Mouse (Mus musculus): Measurements from ENCODE around the gene Fignl2.

The Fignl2 gene

GRCm38 (mm10) chr15:101092829-101093648, 14.7 kb upstream of the Fignl2 start:
- peak; percentile 19 for DNase-seq

DNA sequence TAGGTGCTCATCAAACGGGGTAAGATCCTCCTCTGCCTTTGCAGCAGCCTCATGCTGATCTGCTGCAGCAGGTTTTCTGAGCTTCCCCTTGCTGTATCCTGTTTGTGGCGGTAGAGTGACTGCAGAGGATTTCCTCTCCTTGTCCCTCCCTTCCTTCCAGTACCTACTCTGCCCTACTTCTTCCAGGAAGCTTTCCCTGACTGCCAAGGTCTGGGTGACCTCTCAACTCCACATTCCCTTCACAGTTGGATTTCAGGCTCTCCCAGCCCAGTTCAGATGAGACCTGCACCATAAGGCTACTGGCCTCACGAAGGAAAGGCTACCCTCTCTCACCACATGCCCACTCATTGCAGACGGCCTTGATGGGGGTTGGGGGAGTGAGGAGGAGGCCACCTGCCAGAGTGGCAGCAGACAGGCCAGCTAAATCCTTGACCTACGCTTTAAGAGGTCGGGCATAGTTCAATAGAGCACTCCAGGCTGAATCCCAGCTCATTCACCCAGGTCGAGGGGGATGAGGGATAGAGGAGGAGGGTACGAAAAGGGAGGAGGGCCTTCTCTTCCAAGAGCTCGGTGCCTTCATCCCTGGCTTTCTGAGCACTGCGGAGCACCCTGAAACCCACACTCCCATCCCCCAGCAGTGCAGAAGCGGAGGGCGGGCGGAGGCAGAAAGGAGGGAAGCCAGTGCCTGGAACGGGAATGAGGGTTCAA, 13.9 kb upstream of the Fignl2 start:
- no peak for DNase-seq

DNA sequence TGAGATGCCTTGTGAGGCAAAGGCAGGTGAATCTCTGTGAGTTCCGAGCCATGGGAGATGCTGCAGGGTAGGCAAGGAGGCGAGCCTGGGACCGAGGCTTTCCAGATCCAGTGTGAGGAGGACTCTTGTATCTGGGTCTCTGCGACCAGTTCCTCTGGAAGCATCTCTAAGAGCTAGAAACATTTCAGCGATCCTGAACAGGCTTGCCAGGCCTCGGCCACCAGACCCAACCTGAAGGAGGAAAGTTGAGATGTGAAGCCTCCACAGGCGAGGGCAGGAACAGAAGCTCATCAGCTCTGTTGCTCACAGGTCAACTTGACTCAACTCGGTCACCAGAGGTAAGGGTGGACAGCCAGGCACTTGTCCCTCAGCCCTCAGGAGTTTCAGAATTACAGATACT, 13.2 kb upstream of the Fignl2 start:
- no peak for DNase-seq

DNA sequence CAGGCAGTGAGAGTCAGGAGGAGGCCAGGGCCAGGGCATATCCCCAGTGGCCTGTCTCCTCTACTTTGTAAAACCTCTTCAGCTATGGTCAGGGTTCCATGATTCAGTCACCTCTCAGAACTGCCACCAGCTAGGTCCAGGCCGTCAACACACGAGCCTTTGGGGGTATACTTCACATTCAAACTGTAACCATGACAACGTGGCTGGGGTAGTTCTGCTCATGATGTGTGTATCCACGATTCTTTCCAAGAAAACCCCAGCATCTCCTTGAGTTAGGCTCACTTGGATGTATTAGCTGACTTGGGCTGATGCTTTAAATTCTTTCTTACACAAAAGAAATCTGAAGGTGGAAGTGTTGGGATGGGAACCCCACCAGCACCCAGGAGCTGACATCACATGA, 9.9 kb upstream of the Fignl2 start:
- DNase-seq, result no peak

DNA sequence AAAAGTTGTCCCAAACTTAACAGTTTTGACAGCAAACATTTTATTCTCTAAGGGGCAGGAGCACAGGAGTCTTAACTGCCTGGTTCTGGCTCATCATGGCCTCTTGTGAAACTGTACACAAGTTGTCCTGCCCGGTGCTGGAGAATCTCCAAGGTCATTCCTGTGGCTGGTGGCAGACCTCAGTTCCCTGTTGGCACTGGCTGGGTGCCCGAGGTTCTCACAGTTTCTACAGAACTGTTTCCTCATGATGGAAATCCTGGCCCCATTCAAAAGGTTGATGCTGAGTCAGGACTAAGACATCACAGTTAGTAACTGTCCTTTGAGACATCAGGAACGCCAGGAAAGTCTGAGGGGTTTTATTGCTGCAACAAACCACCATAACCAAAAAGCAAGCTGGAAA, 8.6 kb upstream of the Fignl2 start:
- DNase-seq, result no peak

DNA sequence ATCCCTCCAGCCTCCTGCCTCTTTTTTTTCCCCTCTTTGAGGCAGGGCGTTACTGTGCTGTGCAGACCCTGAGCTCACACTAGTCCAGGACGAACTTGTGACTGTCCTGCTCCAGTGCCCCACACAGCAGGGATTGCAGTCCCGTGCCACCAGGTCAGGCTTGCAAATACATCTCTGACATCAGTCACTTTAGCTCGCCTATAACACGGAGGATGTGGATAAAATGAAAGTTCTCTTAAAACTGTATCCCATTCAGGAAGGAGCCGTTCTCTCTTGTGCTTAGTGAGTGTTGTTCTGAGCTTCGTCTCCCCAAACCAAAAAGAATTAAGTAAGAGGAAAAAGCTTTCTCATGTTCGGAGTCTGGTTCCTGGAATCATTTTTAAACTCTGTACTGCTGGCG, 8.1 kb upstream of the Fignl2 start:
- DNase-seq, result no peak

DNA sequence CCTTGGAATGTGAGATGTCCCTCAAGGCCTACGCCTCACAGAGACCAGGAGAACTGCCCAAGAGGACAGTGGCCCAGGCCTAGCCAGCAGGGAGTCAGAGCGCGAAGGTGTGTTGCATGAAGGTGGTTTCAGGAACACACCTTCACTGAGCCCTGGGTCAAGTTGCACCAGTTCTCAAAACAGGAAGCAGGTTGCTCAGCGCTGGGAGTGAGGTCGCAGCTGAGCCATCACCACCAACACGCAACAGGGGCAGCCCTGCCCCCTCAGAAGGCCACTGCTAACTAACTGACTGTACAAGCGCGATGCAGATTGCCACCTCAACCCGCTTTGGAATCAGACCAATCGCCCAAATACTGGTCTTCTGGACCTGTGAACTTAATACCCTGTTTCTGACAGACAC, 6.1 kb upstream of the Fignl2 start:
- no peak for DNase-seq

- no peak for DNase-seq
Measured at GRCm38 (mm10) chr15:101082236-101082635, 3.9 kb upstream of the Fignl2 start.

GRCm38 (mm10) chr15:101081035-101081548, 2.7 kb upstream of the Fignl2 start:
- no peak for DNase-seq

DNA sequence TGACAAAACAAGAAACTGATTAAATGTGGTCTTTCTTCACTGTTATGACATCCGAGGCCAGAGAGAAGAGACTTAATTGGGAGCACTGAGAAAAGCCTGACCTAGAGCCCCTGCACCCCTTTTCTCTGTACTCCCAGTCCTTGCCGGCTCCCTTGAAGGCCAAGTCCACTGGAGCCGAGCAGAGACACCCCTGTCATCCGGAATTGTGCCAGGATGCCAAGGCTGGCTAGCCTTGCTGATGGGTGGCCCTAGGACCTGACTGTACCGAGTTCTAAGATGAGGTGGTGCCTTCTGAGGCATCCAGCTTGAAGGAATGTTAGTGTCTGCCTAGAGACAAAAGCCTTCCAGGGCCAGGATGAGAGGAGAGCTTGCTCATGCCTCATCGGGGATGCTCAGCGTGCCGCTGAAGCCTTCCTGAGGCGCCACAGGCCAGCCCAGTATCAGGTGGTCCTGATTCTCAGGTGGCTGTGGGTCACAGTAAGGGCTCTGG, 1.7 kb upstream of the Fignl2 start:
- no peak for DNase-seq

DNA sequence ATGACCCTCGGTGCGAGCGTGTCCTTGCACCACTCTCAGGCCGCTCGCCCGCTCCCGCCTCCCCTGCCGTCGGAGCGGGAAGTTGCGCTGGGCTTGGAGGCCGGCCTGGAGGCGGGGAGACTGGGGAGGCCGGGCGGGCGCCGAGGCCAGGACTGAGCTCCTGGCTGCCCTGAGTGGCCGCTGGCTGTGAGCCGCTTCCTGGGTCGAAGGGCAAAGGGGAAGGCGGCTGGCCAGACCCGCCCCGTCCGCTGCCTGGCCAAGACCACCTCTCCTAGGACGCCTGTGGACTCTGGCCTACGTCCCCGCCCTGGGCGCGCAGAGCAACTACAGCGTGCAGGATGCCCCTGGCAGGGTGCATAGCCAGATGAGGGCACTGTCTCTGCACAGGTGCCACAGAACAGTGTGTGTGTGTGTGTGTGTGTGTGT, 377 bp upstream of the Fignl2 start:
- peak; percentile 38 for DNase-seq

DNA sequence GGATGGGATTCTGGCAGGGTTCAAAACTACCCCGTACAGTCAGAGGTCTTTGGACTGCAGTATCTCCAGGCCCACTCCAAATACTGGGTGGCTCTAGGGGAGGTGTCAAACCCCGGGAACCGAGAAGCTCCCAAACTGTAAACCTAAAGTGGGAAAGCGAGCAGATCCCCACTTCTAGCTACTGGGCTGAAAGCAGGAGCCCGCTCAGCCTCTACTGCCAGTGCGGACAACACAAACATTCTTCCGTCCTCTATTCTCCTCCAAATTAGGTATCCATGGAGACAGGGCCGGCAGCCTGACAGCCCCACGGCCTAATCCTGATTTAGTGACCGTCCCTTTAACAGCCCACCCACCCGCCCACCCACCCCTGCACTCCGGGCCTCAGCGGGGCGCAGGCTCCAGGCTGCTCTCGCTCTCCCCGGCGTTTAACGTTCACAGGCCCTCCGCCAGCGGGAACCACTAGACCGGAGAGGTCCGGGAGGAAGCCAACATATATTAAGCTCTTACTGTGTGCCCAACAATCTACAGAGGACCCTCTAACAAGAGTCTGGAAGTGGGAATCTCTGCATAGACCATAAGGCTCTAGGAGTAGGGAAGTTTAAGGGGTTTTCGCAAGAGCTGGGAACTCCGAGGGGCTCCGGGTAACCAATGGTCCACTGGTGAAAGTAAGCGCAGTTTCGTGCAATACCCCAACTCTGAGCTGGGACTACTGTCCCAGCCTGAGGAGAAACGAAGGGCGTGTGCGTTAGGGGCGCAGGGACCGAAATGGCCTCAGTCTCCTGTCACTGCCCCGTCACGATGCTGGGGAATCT, 1.2 kb downstream of the Fignl2 start:
- DNase-seq, result no peak

- no peak for DNase-seq
Measured at GRCm38 (mm10) chr15:101076071-101077000, 2.0 kb downstream of the Fignl2 start.

DNA sequence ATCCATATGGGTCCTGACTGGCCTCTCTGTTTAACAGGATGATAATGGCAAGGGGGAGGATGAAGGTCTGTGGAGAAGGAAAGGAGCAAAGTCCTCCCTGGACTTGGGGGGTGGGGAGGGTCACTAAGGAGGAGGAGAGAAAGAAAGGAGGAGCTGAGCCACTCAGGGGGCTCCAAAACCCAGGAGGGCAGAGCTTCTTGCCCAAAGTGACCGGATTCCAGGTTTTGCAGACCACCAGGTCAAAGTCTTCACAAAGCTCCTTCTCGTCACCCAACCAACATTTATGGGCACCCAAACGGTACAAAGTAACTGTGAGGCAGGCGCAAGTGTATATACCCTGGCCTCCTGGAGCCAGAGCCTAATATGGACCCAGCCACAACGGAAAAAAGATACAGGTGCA, 2.7 kb downstream of the Fignl2 start:
- no peak for DNase-seq

DNA sequence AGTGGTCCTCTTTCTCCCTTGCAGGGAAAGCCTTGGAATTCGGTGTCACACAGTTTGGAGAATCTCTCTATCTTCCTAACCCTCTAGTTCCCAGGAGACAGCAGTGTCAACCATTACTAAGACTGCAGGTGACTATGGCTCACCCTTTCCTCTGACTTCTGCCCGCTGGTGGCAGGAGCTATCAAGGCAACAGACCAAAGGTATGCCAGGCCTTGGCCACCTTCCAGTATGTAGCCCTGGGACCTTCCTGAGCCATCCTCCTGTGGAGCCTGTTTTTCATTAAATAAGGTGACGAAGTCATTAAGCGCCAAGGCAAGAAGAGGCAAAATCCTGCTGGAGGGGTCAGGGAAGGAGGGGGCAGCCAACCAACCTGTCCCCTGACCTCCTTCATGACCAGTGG, 3.2 kb downstream of the Fignl2 start:
- DNase-seq, result no peak

GRCm38 (mm10) chr15:101074067-101074466, 4.3 kb downstream of the Fignl2 start:
- no peak for DNase-seq

DNA sequence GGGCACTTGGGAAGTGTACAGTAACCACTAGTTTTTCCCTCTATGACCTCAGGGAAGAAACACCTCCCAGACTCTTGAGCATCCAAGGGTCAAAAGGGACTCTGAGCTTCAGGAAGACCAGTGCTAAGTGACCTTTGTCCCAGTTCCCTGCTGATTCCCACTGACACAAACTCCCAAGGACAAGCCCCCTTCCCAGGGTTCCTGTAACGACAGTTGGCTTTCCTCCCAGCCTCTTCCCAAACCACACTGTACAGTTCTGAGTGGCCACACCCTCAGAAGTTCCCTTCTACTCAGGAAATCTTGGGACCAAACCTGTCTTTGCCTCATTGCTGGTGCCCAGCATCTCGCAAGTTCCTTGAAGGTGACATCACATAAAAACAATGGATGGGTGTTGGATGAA, 5.6 kb downstream of the Fignl2 start:
- DNase-seq, result no peak

- DNase-seq, result no peak
Measured at GRCm38 (mm10) chr15:101070762-101071161, 7.6 kb downstream of the Fignl2 start.

- no peak for DNase-seq
Measured at GRCm38 (mm10) chr15:101069641-101070190, 8.7 kb downstream of the Fignl2 start.

DNA sequence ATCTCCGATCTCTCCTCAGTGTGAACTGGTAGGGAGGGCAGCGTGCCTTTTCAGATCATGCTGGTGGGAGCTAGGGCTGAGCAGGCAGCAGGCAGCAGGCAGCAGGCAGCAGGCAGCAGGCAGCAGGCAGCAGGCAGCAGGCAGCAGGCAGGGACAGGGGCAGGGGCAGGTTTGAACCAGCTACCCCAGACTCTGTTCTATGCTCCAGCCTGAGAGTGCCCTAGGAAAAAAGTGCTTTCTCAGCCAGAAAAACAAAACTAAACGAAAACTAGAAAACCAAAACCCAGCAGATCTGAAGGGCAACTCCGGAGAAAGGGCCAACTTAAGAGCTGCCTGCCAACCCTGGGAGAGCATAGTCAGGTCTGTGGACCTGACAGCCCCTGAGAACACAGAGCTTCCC, 9.7 kb downstream of the Fignl2 start:
- DNase-seq, result no peak

DNA sequence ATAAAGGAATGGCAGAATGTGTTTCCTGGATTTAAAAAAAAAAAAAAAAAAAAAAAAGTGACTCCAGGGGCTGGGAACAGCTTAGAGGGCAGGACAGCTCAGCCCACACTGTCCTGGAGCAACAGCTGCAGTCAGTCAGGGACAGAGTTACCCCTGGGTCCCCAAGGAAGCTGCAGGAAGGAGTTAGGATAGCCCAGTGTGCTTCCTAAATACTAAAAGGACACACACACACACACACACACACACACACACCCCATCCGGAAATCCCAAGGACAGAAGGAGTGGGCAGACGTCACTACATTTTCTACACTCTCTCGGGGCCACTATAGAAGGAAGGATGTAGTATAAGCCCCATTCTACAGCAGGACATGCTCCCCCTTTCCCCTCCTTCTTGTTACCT, 10.3 kb downstream of the Fignl2 start:
- DNase-seq, result no peak

All from cerebellum, adult 8-10 months (tissue).